Mouse (Mus musculus) myocyte (in vitro differentiated cells): ENCODE data around the gene Iqcf1. TPM values are rescaled to one million over a fixed set of nuclear protein-coding genes. Genes with fewer than 3 reads are reported as not detected.

ENCODE experiments used
- H3K27me3 ChIP-seq: one replicate; pipeline ENCODE4 v1.6.1; 2011; ENCODE audit not compliant: control insufficient read depth, insufficient read depth, insufficient read length
- H3K36me3 ChIP-seq: one replicate; pipeline ENCODE4 v1.6.1; 2011; ENCODE audit not compliant: control insufficient read depth, insufficient read depth
- H3K4me2 ChIP-seq: one replicate; pipeline ENCODE4 v1.6.1; 2011; ENCODE audit warnings: low read depth, control low read depth
- H3K4me3 ChIP-seq: one replicate; pipeline ENCODE4 v1.5.1; 2011; ENCODE audit warnings: mild to moderate bottlenecking, control low read depth, moderate library complexity
- H3K79me2 ChIP-seq: one replicate; pipeline ENCODE4 v1.6.1; 2011; ENCODE audit not compliant: control insufficient read depth, insufficient read depth
- H3ac ChIP-seq: one replicate; pipeline ENCODE4 v1.6.1; 2011; ENCODE audit not compliant: control insufficient read depth, insufficient read length
- CEBPB ChIP-seq: IDR thresholded peaks from 2 replicates; pipeline ENCODE4 v1.6.1; 2011; ENCODE audit warnings: mild to moderate bottlenecking, moderate library complexity; ENCODE audit not compliant: poor library complexity, insufficient read depth, severe bottlenecking
- E2F4 ChIP-seq: IDR thresholded peaks from one replicate; pipeline ENCODE4 v1.6.1; 2011; ENCODE audit warnings: mild to moderate bottlenecking, control low read depth, moderate library complexity; ENCODE audit not compliant: insufficient read depth
- MAX ChIP-seq: IDR thresholded peaks from one replicate; pipeline ENCODE4 v1.6.1; 2011; ENCODE audit warnings: low read depth, mild to moderate bottlenecking, control low read depth
- MYOD1 ChIP-seq, 3 experiments: IDR thresholded peaks; one replicate each; pipeline ENCODE4 v1.6.1; 2011; ENCODE audit warnings: control low read depth in 2 of 3, low read depth in 2 of 3, mild to moderate bottlenecking in 2 of 3, moderate library complexity in 1 of 3; ENCODE audit not compliant: insufficient read length in 2 of 3, control insufficient read depth in 1 of 3
- MYOG ChIP-seq, 3 experiments: IDR thresholded peaks; one replicate each; pipeline ENCODE4 v1.6.1; 2011; ENCODE audit warnings: control low read depth in 2 of 3, low read depth in 2 of 3, mild to moderate bottlenecking in 2 of 3; ENCODE audit not compliant: insufficient read length in 2 of 3, control insufficient read depth in 1 of 3, insufficient read depth in 1 of 3
- POLR2A ChIP-seq: IDR thresholded peaks from one replicate; pipeline ENCODE4 v1.6.1; 2011; ENCODE audit warnings: low read depth, mild to moderate bottlenecking, control low read depth, moderate library complexity; ENCODE audit not compliant: insufficient read length
- POLR2AphosphoS2 ChIP-seq: IDR thresholded peaks from one replicate; pipeline ENCODE4 v1.6.1; 2011; ENCODE audit warnings: low read depth, control low read depth; ENCODE audit not compliant: insufficient read length
- REST ChIP-seq: IDR thresholded peaks from one replicate; pipeline ENCODE4 v1.6.1; 2011; ENCODE audit warnings: mild to moderate bottlenecking, control low read depth, moderate library complexity; ENCODE audit not compliant: insufficient read depth, insufficient read length
- SRF ChIP-seq: IDR thresholded peaks from one replicate; pipeline ENCODE4 v1.6.1; 2011; ENCODE audit warnings: low read depth; ENCODE audit not compliant: control insufficient read depth, insufficient read length
- TCF12 ChIP-seq: IDR thresholded peaks from one replicate; pipeline ENCODE4 v1.6.1; 2011; ENCODE audit warnings: mild to moderate bottlenecking, control low read depth; ENCODE audit not compliant: poor library complexity, insufficient read depth, severe bottlenecking
- TCF3 ChIP-seq: IDR thresholded peaks from one replicate; pipeline ENCODE4 v1.6.1; 2011; ENCODE audit warnings: low read depth, control low read depth; ENCODE audit not compliant: insufficient read length
- USF1 ChIP-seq: IDR thresholded peaks from one replicate; pipeline ENCODE4 v1.6.1; 2011; ENCODE audit warnings: low read depth, mild to moderate bottlenecking, control low read depth, moderate library complexity
- polyA plus RNA-seq: library from polyadenylated mRNA; unstranded; fragments of >200 nt; fragmentation: generic; extraction: Trizol; gene quantifications from one replicate; pipeline ENCODE4 v1.2.1, GENCODE M21; 2012; ENCODE audit warnings: missing spikeins

The Iqcf1 gene
- polyA plus RNA-seq, 1 experiment = not detected

DNA sequence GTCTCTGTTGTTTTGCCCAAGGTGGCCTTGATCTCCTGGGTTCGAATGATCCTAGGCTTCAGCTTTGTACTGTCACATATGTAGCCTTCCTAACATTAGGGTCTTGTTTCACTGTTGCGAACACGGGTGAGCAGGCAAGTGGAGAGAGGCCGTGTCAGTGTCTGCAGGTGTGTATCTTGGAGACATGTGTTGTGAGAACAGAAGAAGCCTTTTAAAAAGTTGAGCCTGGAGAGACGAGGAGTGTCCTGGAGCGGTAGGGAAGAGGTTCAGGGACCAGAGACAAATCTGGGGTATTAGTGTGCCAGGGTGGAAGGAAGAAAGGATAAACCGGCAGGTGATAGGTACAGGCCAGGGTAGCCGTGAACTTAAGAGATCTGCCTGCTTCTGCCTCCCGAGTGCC, 21.7 kb upstream of the Iqcf1 start:
- H3K36me3 ChIP-seq = peaks cover 5% of the 10 kb centered on the region
- TF ChIP-seq TCF3 (no peak), MYOG (IDR thresholded peaks at IDR 0.05; ENCODE audit: control insufficient read depth in 1 of 3, insufficient read depth in 1 of 3, insufficient read length in 2 of 3, low read depth in 2 of 3) (no peak), POLR2AphosphoS2 (no peak), REST (no peak), POLR2A (no peak), MYOD1 (IDR thresholded peaks at IDR 0.05; ENCODE audit: control insufficient read depth in 1 of 3, insufficient read length in 2 of 3, low read depth in 2 of 3) (no peak), MAX (no peak), E2F4 (no peak), CEBPB (no peak), TCF12 (no peak), SRF (no peak), USF1 (no peak)

DNA sequence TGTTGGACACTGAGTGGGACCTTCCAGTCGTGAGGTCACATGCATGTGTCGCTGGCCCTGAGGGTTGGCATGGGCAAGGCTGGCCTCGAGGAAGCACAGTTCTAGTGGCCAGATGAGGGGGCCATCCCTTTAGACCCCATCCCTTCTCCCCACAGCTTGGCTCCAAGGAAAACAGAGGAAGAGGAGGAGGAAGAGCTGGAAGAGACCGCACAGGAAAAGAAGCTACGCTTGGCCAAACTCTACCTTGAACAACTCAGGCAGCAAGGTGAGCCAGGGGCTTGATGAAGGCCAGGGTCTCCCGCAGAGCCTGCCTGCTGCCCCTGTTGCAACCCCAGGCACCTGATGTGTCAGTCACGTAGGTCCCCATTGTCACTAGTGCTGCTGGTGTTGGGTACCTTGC, 19.2 kb upstream of the Iqcf1 start:
- TF ChIP-seq MYOD1 (IDR thresholded peaks at IDR 0.05; ENCODE audit: control insufficient read depth in 1 of 3, insufficient read length in 2 of 3, low read depth in 2 of 3) = no peak
- no peak for TF ChIP-seq TCF12
- no peak for TF ChIP-seq REST
- TF ChIP-seq SRF = no peak
- TF ChIP-seq CEBPB = no peak
- no peak for TF ChIP-seq E2F4
- H3K27me3 ChIP-seq = no peaks in the 10 kb centered on the region
- no peak overlapping the region for H3K4me2 ChIP-seq
- peaks cover 3% of the 10 kb centered on the region for H3K79me2 ChIP-seq
- H3K36me3 ChIP-seq = peaks cover 5% of the 10 kb centered on the region
- no peak overlapping the region for H3ac ChIP-seq
- no peak overlapping the region for H3K4me3 ChIP-seq

More for the DNA sequence above, 21.7 kb upstream of the Iqcf1 start:
- Histone ChIP-seq H3K4me3 (peak overlapping the region; percentile 54), H3K79me2 (peaks cover 8% of the 10 kb centered on the region), H3K4me2 (peak overlapping the region; percentile 84), H3K27me3 (no peaks in the 10 kb centered on the region), H3ac (peak overlapping the region; percentile 36)

DNA sequence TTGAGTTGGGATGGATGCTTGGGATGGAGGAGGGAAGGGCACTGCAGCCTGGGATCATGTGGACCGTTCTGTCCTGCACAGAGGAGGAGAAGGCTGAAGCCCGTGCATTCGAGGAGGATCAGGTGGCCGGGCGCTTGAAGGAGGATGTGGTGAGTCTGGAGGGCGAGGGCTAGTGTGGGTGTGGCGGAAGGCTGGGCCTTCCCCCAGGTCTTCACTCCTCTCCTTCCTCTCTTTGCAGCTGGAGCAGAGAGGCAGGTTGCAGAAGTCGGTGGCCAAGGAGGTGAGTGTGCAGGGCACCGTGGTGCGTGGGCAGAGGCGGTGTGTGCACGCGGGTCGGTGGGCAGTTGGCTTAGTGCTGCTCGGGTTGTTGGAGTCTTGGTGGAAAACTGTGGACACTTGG, 18.7 kb upstream of the Iqcf1 start:
- no peaks in the 10 kb centered on the region for H3K27me3 ChIP-seq
- peaks cover 3% of the 10 kb centered on the region for H3K79me2 ChIP-seq
- no peak overlapping the region for H3K4me3 ChIP-seq
- no peak overlapping the region for H3ac ChIP-seq
- TF ChIP-seq SRF = no peak
- no peak for TF ChIP-seq MYOD1 (IDR thresholded peaks at IDR 0.05; ENCODE audit: control insufficient read depth in 1 of 3, insufficient read length in 2 of 3, low read depth in 2 of 3)
- peaks cover 5% of the 10 kb centered on the region for H3K36me3 ChIP-seq
- H3K4me2 ChIP-seq = no peak overlapping the region

DNA sequence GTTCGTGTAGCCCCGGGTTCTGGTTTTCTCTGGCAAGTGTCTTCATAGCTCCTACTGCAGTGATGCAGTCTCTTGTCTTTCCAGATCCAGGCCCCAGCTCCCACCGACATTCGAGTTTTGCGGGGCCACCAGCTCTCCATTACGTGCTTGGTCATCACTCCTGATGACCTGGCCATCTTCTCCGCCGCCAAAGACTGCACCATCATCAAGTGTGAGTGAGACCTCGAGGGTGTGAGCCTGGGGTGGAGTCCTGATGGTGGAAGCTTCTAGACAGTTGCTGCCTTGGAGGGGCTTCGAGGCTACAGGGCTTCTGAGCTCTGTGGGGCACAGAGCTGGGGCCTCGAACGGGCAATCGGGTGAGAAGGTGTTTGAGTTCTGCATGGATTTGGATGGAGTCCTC, 18.1 kb upstream of the Iqcf1 start:
- no peak overlapping the region for H3K4me2 ChIP-seq
- peaks cover 3% of the 10 kb centered on the region for H3K79me2 ChIP-seq
- H3K4me3 ChIP-seq = no peak overlapping the region
- H3ac ChIP-seq = no peak overlapping the region
- H3K27me3 ChIP-seq = no peaks in the 10 kb centered on the region
- peaks cover 5% of the 10 kb centered on the region for H3K36me3 ChIP-seq
- TF ChIP-seq CEBPB (no peak), E2F4 (no peak), MYOG (IDR thresholded peaks at IDR 0.05; ENCODE audit: control insufficient read depth in 1 of 3, insufficient read depth in 1 of 3, insufficient read length in 2 of 3, low read depth in 2 of 3) (no peak), POLR2AphosphoS2 (no peak), POLR2A (no peak), REST (no peak), USF1 (no peak), SRF (no peak), MAX (no peak), MYOD1 (IDR thresholded peaks at IDR 0.05; ENCODE audit: control insufficient read depth in 1 of 3, insufficient read length in 2 of 3, low read depth in 2 of 3) (no peak), TCF3 (no peak), TCF12 (no peak)

DNA sequence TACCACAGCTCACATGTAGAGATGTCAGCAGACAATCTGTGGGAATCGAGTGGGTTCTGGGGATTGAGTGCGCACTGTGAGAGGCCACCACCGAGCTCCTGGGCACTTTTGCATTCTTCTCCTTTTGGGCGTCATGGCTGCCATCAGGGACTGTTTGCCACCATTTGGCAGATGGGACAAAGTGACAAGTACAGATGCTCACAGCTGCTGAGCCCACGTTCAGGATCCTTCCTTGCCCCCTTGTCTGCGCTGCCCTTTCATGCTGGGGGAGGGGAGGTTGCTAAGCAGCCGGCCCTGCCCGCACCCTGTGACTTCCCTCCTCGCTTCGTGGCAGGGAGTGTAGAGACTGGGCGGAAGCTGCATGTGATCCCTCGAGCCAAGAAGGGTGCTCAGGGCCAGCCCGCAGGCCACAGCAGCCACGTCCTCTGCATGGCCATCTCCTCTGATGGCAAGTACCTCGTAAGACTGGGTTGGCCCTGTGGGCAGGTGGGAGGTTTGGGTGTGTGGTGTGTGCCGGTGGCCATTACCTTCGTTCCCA, 17.1 kb upstream of the Iqcf1 start:
- Histone ChIP-seq H3K27me3 (no peaks in the 10 kb centered on the region), H3K4me2 (no peak overlapping the region), H3K4me3 (no peak overlapping the region), H3ac (no peak overlapping the region), H3K36me3 (peaks cover 5% of the 10 kb centered on the region), H3K79me2 (peaks cover 3% of the 10 kb centered on the region)
- TF ChIP-seq POLR2A (no peak), POLR2AphosphoS2 (no peak), MAX (no peak), CEBPB (no peak), E2F4 (no peak), TCF12 (no peak), SRF (no peak), MYOD1 (IDR thresholded peaks at IDR 0.05; ENCODE audit: control insufficient read depth in 1 of 3, insufficient read length in 2 of 3, low read depth in 2 of 3) (no peak), MYOG (IDR thresholded peaks at IDR 0.05; ENCODE audit: control insufficient read depth in 1 of 3, insufficient read depth in 1 of 3, insufficient read length in 2 of 3, low read depth in 2 of 3) (no peak), USF1 (no peak), REST (no peak), TCF3 (no peak)
